Mouse (Mus musculus) mouse trophoblast stem cell (cell line): ENCODE data around the gene Ndufa5.

Experiments
- in situ Hi-C, 2 experiments: fragments of 300-500 bp; cut with MseI, MboI; formaldehyde crosslinking; loops; 2 replicates in 1 of 2; 3 replicates in 1 of 2; pipeline ENCODE4 v1.15.1; 2025

Gene Ndufa5

DNA sequence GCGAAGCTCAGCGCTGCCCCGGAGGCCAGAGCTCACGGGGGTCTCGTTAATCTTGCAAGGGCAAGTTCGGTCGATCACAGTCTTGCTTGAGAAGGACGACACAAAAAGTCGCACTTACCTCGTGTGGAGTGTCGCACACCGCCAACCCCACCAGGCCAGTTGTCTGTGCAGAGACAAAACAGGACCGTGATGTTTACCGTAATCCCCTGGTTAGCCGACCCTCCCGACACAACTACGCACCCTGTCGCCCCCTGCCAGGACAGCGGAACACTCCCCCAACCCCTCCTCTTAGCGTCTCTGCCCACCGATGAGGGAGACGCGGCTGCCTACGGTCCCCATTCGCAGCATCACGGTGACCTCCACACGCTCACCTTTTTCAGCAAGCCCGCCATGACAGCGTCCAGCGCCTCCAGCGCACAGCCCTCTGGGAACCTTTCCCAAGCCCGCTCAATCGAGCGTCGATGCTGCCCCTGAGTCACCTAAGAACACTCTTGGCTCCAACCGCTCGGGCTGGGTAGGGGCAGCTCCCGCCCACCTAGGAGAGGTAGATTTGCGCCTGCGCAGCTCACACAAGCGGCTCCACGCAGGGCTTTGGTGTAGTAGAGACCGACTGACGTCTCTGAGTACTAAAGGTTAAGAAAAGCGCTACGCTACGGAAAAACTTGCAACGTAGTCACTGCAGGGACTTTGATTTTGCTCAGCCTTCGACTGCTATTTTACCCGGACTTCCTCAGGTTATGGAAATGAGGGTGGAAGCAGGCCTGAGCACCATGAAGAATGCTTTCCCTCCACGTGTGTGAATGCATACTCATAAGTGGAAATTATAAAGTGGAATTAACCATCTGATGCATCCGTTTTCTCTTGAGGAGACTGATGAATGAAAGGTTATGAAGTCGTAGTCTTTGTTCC is at the start of gene Ndufa5:
Gene Ndufa5, minus strand, starts transcription at position 859 of the 909 bp plus-strand sequence.
- in situ Hi-C loops = loop anchor here in 1 of 2 experiments (5.0 kb wide), 1 partner anchor 100 kb away; no protein-coding TSS in a partner anchor

DNA sequence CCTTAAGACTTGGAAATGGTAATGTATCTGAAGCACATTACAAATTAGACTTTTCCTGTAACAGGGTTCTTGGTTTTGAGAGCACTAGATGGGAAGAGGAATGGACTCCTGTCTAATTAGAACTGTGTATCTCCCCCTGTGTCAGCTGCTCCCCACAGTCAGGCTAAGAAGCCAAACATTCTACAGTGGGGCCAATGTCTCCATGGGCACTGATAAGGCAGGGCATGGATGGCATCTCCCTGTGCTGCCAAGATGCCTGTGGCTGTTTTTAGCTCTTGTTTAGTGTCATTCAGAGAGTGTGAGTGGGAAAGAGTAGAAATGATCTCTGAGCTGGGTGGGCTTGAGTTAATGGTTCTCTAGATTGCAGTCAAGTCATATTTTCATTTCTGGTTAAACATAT is 45.5 kb upstream of the Ndufa5 start:
- in situ Hi-C loops = no loop called here

DNA sequence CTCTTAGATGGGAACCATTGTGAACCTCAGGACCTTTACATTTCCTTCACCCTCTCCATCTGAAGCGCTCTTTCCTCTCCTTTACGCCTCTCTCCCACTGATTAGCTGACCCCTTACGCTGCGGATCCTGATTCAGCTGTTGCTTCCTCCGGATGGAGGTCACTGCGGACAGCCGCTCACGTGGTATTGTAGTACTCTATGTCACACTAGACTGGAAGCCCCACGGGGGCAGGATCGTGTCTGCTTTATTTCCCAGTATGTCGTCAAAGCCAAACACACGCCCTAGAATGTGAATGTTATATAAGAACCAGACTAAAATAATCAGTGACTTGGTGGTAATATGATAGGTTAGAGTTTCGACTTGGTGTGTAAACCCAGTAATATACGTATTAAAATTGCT is 44.6 kb upstream of the Ndufa5 start:
- in situ Hi-C loops = no loop called here

DNA sequence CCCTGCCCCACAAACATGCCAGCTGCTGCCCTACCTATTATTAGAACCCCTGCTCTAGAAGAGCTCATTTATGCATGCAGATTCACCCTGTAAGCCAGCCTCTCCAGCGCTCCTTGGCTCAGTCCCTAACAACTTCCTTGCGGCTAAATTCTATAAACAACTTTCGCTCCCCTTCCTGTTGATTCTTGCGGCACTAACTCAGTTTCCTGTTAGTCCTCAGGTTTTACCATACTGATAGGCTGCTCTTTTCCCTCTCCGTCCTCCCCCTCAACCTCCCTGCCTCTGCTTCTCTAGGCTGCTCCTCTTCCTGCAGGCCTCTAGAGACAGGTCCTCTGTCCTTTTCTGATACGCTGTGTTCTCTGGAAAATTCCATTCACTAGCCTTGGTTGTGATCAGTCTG is 43.3 kb upstream of the Ndufa5 start:
- in situ Hi-C loops = no loop called here

DNA sequence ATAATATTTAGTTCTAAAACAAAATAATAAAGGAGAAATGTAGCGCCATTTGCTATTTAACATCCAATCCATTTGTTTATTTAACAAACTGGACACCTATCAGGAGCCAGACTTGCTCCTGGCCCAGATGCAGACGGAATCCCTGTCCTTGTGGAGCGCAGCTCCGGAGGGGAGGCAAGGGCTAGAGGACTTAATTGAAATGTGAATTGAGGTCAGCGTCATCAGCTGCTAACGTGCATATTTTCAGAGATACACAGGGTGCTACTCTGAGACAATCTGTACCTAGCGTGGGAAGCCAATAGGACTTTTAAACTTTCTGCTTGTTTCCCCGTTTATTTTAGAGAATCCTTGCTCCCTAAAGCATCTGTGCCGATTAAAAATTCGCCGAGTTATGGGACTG is 42.5 kb upstream of the Ndufa5 start:
- in situ Hi-C loops = no loop called here

DNA sequence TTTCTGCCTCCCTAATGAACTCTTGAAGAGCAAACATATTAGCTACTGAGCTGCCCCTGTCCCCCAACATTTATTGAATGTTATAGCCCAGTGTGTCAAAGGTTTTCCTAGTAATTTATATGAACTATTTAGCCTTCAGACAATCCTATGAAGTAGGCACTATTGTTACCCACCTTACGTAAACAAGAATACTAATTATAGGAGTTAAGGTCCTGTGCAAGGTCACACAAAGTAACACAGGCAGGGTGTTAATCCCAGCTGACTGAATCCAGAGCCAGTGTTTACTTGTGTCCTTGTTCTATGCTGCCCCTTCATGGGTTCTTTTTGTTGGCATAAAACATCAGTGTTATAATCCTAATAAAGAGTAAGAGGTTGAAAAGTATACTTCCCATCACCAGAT is 41.9 kb upstream of the Ndufa5 start:
- in situ Hi-C loops = no loop called here

DNA sequence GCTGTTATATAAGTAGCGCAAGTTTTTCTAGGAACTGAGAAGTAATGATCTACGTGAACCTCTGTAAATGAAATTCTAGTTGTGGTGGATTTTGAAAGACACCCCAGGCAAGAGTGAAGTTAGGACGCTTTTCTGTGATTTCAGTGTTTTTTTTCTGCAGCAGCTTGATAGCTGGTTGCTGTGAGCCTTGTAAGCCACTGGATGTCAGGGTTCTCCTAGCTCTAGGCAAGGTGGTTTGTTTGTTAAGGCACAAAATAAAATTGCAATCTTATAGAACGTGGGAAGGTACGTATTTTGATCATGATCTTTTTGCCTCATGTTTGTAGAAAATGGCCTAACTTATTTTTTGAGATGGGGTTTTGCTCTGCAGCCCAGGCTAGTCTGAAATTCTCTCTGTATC is 41.1 kb upstream of the Ndufa5 start:
- in situ Hi-C loops = no loop called here

DNA sequence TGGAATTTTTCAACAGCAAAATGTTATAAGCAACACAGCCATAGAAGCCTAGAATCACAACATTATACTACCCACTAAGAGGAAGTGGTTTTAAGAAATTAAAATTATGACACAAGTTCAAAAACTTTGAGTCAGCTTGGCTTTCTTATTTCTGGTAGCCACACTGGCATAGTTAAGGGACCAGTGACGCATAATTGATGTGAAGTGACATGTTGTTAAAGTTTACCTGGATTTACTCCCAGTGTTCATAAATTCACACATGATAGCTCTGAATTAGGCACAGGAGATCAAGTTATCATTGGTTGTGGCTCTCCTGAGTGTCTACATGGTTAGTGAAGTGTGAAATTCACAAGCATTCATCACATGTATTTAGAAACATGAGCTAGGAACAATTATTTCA is 37.1 kb upstream of the Ndufa5 start:
- in situ Hi-C loops = no loop called here

DNA sequence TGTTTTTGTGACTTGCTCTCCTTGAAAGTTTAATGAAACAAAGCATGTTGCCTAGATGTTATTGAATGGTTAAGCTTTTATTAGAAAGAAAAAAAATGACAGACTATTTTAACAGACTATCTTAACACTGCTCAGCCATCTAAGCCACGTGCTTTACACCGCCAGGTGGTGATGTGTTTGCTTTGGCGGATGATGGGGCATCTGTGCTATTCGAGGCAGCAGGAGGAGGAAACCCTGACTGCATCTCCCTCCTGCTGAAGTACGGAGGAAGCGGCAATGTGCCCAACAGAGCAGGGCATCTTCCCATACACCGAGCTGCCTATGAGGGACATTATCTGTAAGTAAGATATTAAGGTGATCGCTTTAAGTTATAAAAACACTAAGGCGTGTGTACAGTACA is 36.3 kb upstream of the Ndufa5 start:
- in situ Hi-C loops = no loop called here

DNA sequence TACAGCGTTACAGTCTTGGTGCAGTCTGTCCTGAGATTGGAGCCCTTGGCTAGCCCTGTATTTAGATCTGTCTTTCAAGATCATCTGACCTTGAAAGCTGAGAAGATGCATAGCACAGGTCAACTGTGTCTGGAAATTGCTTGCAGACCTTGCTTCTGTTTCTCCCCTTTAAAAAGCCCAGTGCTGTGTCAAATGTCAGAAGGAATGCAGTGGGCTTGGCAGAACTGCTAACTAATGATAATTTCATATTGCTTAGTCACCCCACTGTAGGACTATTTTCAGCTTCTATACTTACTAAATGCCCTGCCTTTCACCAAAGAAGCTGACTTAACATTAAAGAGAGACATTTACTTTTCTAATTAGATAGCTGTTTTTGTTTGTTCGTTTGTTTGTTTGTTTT is 27.7 kb upstream of the Ndufa5 start:
- in situ Hi-C loops = no loop called here

DNA sequence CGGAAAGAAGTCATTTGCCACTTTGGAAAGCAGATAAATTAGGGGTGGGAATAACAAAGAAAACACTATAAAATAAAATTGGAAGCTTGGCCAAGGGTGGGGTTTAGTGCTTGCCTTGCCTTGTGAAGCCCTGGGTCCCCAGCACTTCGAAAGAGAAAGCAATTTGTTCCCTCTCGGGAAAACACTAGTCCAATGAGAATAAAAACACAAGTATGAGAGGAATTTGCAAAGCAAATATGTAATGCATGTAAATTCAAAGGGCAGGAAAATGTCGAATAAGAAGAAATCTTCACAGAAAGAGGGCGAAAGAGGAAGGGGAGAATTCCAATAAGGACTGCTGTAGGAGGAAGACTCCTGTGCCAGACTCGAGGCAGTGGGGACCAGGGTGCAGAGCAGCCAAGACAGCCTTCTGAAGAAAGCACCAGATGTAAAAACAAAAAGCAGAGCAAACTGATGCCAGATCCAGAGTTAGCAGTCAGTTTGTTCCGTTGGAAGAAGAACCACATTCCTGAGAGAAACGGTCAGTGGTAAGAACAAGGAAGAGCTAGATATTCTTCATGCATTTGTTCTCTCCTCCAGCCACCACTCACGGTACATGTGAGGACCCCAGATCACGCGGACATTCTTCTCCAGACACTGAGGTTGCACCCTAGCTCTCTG is 26.7 kb upstream of the Ndufa5 start:
- in situ Hi-C loops = no loop called here

DNA sequence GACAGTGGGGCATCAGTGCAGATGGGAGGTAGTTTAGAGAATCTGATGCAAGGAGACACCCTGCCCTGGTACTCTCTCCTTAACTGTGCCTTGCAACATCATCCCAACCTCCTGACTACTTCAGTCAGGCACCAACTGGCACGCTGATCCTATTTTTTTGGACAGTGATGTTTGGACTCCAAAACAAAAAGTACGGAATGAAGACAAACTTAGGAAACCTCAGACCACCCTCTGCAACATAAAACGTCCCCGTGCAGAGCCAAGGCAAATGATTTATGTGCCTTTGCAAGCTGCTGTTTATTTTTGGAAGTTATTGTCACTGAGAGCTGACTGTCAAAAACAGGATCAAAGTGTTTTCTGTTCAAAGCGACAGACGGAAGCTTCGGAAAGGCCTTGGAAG is 24.2 kb upstream of the Ndufa5 start:
- in situ Hi-C loops = no loop called here

DNA sequence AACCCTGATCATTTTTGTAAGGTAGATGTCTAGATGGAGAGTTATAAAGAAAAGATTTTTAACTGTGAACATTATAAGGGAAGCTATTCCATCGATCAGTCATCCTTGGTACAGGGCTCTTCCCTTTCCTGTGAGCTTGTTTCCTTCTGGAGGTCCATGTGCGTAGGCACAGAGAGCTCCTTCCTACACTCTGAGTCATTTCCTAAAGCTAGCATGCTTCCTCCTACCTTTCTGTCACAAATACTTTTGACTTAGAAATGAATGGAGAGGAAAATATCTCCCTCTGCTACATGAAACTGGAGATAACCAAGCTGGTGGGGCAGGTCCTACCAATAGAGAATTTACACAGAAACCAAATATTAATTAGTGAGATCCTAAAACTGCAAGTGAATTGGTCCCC is 22.0 kb upstream of the Ndufa5 start:
- in situ Hi-C loops = no loop called here

DNA sequence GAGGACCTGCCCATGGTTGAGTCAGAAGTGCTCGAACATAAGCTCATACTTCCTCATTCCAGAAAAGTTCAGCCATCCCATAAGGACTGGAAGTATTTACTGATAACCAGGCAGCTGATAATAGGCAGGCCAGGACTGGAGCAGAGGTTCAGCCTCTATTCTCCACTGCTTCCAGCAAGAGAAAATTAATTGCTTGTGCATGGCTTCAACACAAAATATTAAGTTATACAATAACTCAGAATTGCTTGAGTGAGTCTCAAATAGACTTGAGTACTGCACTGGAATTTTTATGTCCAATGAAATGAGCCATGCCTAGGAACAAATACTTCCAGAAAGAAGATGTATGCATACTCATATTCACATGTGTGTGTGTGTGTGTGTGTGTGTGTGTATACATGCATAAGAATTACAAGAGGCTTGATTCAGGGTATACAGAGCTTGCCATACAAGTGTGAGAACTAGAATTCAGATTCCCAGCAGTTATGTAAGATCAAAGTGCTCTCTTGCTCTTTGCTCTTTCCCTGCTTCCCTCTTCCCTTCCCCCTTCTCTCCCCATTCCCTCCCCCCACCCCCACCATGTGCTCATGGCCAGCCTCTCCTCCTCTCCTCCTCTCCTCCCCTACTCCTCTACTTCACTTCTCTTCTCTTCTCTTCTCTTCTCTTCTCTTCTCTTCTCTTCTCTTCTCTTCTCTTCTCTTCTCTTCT is 19.1 kb upstream of the Ndufa5 start:
- in situ Hi-C loops = no loop called here

DNA sequence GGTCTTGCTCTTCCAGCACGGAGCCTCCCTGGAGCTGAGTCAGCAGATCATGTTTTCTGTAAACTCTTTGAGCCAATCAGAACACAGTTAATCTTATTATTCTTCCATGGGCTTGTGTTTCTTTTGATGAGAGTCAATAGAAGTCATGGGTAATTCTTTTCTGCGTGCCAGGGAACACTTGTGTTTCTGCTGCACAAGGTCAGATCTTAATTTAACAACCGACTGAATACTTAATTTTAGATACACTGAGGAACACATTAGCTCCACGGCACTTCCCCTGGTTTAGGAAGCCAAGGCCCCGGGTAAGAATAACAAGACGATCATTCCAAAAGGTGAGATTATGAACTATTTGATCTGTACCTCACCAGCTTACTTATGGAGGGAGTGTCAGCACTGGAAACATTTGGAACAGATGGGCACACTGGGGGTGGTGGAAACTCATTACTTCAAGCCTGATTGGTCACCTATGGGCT is 15.3 kb upstream of the Ndufa5 start:
- in situ Hi-C loops = no loop called here

DNA sequence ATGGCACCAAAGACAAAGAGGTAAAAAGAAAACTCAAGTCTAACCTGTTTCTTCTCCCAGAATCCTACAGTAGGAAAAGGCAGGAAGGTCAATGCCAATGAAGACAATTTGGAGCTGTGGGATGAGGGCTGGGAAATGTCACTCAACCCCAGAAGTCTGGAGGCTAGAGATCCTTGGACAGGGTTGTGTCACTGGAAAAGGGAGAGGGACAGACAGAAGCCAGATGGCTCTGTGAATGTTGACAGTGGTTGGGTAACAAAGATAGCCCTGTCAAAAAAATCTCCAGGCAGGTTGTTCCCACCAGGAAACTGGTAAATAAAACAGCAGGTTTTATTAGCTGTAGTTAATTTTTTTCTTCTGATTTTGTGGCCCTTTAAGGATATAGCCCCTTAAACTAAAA is 14.6 kb upstream of the Ndufa5 start:
- in situ Hi-C loops = no loop called here

DNA sequence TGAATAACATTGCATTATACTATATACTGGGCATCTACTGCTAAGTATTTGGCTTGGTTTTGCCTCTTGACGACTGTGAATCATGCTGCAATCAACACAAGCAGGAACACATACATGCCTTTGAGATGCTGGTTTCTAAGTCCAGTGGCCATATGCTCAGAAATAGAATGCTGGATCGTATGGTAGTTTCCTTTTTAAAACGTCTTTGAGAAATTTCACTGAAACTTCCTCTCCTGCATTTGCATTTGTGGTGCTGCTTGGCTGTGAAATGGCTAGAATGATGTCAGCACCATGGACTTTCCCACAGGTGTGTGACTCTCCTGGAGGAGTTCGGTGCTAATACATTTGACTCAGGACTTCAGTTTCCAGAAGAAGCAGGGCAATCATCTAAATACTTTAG is 12.3 kb upstream of the Ndufa5 start:
- in situ Hi-C loops = no loop called here

DNA sequence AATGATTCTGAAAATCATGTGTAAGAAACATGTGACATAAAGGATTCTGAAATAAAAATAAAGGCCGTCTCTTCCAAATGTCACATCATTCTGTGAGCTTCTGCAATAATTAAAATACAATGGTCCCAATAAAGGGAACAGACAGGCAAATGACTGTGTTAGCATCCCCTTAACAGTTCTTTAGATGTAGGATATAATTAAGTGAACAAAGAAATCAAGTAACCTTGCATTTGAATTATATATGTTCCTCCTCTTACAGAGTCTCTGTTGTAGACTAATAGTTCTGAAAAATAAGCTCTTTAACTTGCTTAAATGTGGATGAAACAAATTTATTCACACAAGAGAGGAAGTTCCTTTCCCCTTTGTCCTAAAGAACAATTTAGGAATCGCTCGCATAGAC is 10.6 kb upstream of the Ndufa5 start:
- in situ Hi-C loops = no loop called here

DNA sequence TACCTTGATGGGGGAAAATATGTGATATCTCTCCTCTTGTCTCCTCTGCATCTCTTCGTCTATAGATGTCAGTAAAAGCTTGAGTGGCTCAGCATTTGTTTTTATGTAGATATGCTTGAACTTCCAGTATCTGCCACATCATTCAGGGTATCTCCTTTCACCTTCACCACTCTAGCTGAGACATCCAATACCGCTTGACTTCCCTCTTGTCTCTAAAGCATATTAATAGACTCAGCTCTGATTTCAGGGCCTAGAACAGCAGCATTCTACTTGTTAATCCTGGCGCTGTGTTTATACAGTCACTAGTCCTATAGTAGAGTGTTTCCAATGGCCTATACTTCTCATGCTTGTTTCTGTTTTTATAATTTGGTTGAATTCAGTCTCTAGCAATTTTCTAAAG is 5.0 kb upstream of the Ndufa5 start:
- in situ Hi-C loops = loop anchor here in 1 of 2 experiments (5.0 kb wide), 1 partner anchor 94 kb away; no protein-coding TSS in a partner anchor

DNA sequence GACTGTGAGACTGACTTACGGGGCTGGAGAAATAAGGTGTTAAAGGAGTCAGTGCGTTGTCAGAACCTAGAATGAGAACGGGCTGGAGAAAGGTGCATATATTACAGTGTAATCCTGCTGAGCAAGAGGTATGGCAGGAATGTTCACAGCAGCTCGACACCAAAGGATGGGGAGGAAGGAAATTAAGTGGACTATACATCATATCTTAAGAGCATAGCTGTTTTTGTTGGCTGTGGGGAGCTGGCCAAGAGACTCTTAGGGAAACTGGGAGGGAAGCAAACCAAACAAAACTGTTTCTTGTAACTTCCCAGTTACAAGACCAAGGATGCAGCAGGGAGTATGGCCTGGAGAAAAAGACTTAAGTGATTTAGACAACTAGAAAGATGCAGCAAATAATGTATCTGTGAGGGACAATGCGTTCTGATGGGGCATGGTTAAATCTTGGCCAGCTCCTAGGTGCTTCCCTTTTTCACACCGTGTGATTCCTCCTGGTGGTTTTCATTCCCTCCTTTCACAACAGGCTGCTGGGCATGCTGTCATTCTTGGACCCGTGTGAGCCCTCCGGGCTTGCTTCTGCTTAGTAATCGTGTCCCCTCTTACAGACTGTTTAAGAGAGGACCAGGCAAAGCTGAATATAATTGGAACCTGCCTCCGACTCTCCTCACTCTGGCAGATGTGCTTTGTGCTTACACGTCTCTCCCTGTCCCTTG is 3.1 kb upstream of the Ndufa5 start:
- in situ Hi-C loops = loop anchor here in 1 of 2 experiments (5.0 kb wide), 1 partner anchor 96 kb away; no protein-coding TSS in a partner anchor

DNA sequence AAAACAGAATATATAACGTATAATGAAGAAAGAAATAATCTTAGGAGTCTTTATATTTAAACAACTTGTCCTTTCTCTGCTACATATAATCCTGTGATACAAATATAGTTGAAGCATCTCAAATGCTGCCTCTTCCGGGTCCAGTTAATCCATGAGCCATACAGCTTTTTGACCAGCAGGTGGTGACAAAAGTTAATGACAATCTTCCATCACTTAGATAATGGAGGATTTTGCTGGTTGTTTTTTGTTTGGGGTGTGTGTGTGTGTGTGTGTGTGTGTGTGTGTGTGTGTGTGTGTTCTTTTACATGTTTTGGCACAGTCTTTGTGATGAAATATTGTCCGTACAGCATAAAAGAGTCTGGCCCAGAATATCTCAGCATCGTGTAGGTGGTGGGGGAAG is 2.4 kb upstream of the Ndufa5 start:
- in situ Hi-C loops = loop anchor here in 1 of 2 experiments (5.0 kb wide), 1 partner anchor 97 kb away; no protein-coding TSS in a partner anchor

DNA sequence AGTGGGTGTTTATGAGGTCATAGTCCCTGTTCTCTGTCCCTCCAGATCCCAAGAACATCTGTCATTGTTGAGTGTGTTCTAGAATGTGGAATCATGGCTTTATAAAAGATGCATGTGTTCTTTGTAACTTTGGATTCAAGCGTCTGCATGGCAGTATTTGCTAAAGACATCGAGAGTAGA is 141 bp upstream of the Ndufa5 start, which contains the start of gene Asb15:
Gene Asb15, plus strand, starts transcription at position 81 of the 180 bp plus-strand sequence.
- in situ Hi-C loops = loop anchor here in 1 of 2 experiments (5.0 kb wide), 1 partner anchor 99 kb away; no protein-coding TSS in a partner anchor
